ENCODE assay signal across 23 mouse cellular contexts in genomic region chr8:44512876-44513275, GRCm38 (mm10).
DNase-seq lines count a peak whose midpoint lies in the region; ATAC-seq and TF ChIP-seq lines count a peak whose summit lies in the region.
"Had no signal": no experiment of that assay in that cellular context is flagged by ENCODE, and none has a peak within 500 bp of the region (broad histone marks: within the 10 kb centered on the region; RNA-seq: fewer than 3 reads in every experiment).

No protein-coding gene starts in this region.

- no peak overlapping the region for H3K4me3 ChIP-seq in limb, embryonic 14.5 days (replicated peaks; ENCODE audit: low read length)
- no peak overlapping the region for H3K4me3 ChIP-seq in limb, embryonic 10.5 days
- H3K4me3 ChIP-seq in midbrain, postnatal 0 days (ENCODE audit: low read depth, low read length), result no peak overlapping the region
- no peak overlapping the region for H3K4me3 ChIP-seq in midbrain, embryonic 14.5 days (replicated peaks; ENCODE audit: low read depth, low read length)
- H3K4me3 ChIP-seq: embryonic facial prominence, embryonic 12.5 days; embryonic facial prominence, embryonic 15.5 days; erythroblast, embryonic 14.5 days; forebrain, embryonic 10.5 days; forebrain, embryonic 12.5 days had no signal

- no peak for TF ChIP-seq CTCF in midbrain, postnatal 0 days (IDR thresholded peaks at IDR 0.05)

- H3K4me2 ChIP-seq in limb, embryonic 14.5 days (replicated peaks; ENCODE audit: low read depth, low read length, severe bottlenecking), result no peak overlapping the region
- H3K4me2 ChIP-seq in midbrain, postnatal 0 days (ENCODE audit: low read depth, low read length, poor library complexity, severe bottlenecking), result no peak overlapping the region
- H3K4me2 ChIP-seq in midbrain, embryonic 14.5 days (ENCODE audit: low read length), result no peak overlapping the region
- H3K4me2 ChIP-seq: embryonic facial prominence, embryonic 12.5 days; embryonic facial prominence, embryonic 15.5 days; forebrain, embryonic 12.5 days had no signal

- H3K36me3 ChIP-seq in limb, embryonic 14.5 days (ENCODE audit: control insufficient read depth, insufficient read depth, low read length), result no peaks in the 10 kb centered on the region
- H3K36me3 ChIP-seq in limb, embryonic 10.5 days, result no peaks in the 10 kb centered on the region
- no peaks in the 10 kb centered on the region for H3K36me3 ChIP-seq in midbrain, postnatal 0 days (ENCODE audit: insufficient read depth, low read length)
- no peaks in the 10 kb centered on the region for H3K36me3 ChIP-seq in midbrain, embryonic 14.5 days (ENCODE audit: control insufficient read depth, insufficient read depth, low read length)
- H3K36me3 ChIP-seq: embryonic facial prominence, embryonic 12.5 days; embryonic facial prominence, embryonic 15.5 days; forebrain, embryonic 10.5 days; forebrain, embryonic 12.5 days had no signal

- peak; percentile 11 for DNase-seq in embryo, embryonic 11 days
- no peak for DNase-seq in embryo, embryonic 10 days (ENCODE audit: low spot score)
- DNase-seq in limb, embryonic 14.5 days (ENCODE audit: low spot score), result peak; percentile 65
- DNase-seq in limb, embryonic 10.5 days (ENCODE audit: low spot score), result no peak
- peak; percentile 25 for DNase-seq in midbrain, postnatal 0 days (ENCODE audit: low spot score)
- no peak for DNase-seq in midbrain, embryonic 14.5 days
- peak; percentile 9 for DNase-seq in mesoderm, embryonic 11.5 days (ENCODE audit: low read depth, low spot score)
- no peak for DNase-seq in left cerebral cortex, postnatal 25 days (ENCODE audit: low spot score in 2 of 2)
- DNase-seq: adrenal gland, adult 2 months; adrenal gland, postnatal 10 days; adrenal gland, postnatal 25 days; cerebellum, adult 11-12 months; cerebellum, adult 2 months; cerebellum, adult 9-10 months; cerebellum, postnatal 14 days; cerebellum, postnatal 36 days had no signal

- intact Hi-C loops in left cerebral cortex, postnatal 25 days (cut with DNase I), result no loop called here

- ATAC-seq in limb, embryonic 14.5 days (ENCODE audit: low FRiP score, low read depth), result no peak
- no peak for ATAC-seq in midbrain, postnatal 0 days (ENCODE audit: low FRiP score)
- ATAC-seq in midbrain, embryonic 14.5 days (ENCODE audit: low FRiP score, low TSS enrichment), result no peak
- ATAC-seq: forebrain, embryonic 14.5 days; forebrain, embryonic 16.5 days had no signal

- H3K9ac ChIP-seq in limb, embryonic 14.5 days (ENCODE audit: low read depth, low read length, severe bottlenecking), result no peak overlapping the region
- H3K9ac ChIP-seq in midbrain, postnatal 0 days (replicated peaks; ENCODE audit: low read length, poor library complexity, severe bottlenecking), result no peak overlapping the region
- no peak overlapping the region for H3K9ac ChIP-seq in midbrain, embryonic 14.5 days (replicated peaks; ENCODE audit: low read length)
- H3K9ac ChIP-seq: embryonic facial prominence, embryonic 12.5 days; embryonic facial prominence, embryonic 15.5 days; forebrain, embryonic 12.5 days had no signal

- no peaks in the 10 kb centered on the region for H3K27me3 ChIP-seq in limb, embryonic 14.5 days (ENCODE audit: control insufficient read depth, insufficient read depth, low read length)
- no peaks in the 10 kb centered on the region for H3K27me3 ChIP-seq in limb, embryonic 10.5 days (ENCODE audit: low read depth, poor library complexity, severe bottlenecking)
- H3K27me3 ChIP-seq in midbrain, postnatal 0 days (ENCODE audit: insufficient read depth, low read length), result no peaks in the 10 kb centered on the region
- H3K27me3 ChIP-seq in midbrain, embryonic 14.5 days (ENCODE audit: control insufficient read depth, insufficient read depth, low read length), result no peaks in the 10 kb centered on the region
- H3K27me3 ChIP-seq: embryonic facial prominence, embryonic 12.5 days; embryonic facial prominence, embryonic 15.5 days; forebrain, embryonic 12.5 days had no signal

- no peaks in the 10 kb centered on the region for H3K4me1 ChIP-seq in limb, embryonic 14.5 days (ENCODE audit: control insufficient read depth, insufficient read depth, low read length)
- no peaks in the 10 kb centered on the region for H3K4me1 ChIP-seq in limb, embryonic 10.5 days
- H3K4me1 ChIP-seq in midbrain, postnatal 0 days (ENCODE audit: insufficient read depth, low read length), result no peaks in the 10 kb centered on the region
- no peaks in the 10 kb centered on the region for H3K4me1 ChIP-seq in midbrain, embryonic 14.5 days (ENCODE audit: control insufficient read depth, insufficient read depth, low read length)
- H3K4me1 ChIP-seq: embryonic facial prominence, embryonic 12.5 days; embryonic facial prominence, embryonic 15.5 days; forebrain, embryonic 10.5 days; forebrain, embryonic 12.5 days had no signal

- no peak overlapping the region for H3K27ac ChIP-seq in limb, embryonic 14.5 days (replicated peaks; ENCODE audit: low read depth, low read length)
- H3K27ac ChIP-seq in limb, embryonic 10.5 days, result no peak overlapping the region
- H3K27ac ChIP-seq in midbrain, postnatal 0 days (ENCODE audit: low read depth, low read length), result no peak overlapping the region
- H3K27ac ChIP-seq in midbrain, embryonic 14.5 days (replicated peaks; ENCODE audit: low read depth, low read length), result no peak overlapping the region
- H3K27ac ChIP-seq: embryonic facial prominence, embryonic 12.5 days; embryonic facial prominence, embryonic 15.5 days; forebrain, embryonic 10.5 days; forebrain, embryonic 12.5 days had no signal

- 59% methylated on average over 1 of the region's 1 CpGs for WGBS in limb, embryonic 14.5 days
- 90% methylated on average over 1 of the region's 1 CpGs for WGBS in limb, embryonic 10.5 days
- 84% methylated on average over 1 of the region's 1 CpGs for WGBS in midbrain, postnatal 0 days
- 89% methylated on average over 1 of the region's 1 CpGs for WGBS in midbrain, embryonic 14.5 days

- no peaks in the 10 kb centered on the region for H3K9me3 ChIP-seq in limb, embryonic 14.5 days (ENCODE audit: control insufficient read depth, low read length)
- no peaks in the 10 kb centered on the region for H3K9me3 ChIP-seq in limb, embryonic 10.5 days (replicated peaks)
- H3K9me3 ChIP-seq in midbrain, postnatal 0 days (ENCODE audit: low read length), result no peaks in the 10 kb centered on the region
- H3K9me3 ChIP-seq in midbrain, embryonic 14.5 days (ENCODE audit: control insufficient read depth, low read length), result no peaks in the 10 kb centered on the region
- H3K9me3 ChIP-seq: embryonic facial prominence, embryonic 12.5 days; embryonic facial prominence, embryonic 15.5 days; forebrain, embryonic 10.5 days; forebrain, embryonic 12.5 days had no signal

- TF ChIP-seq POLR2A in limb, embryonic 14.5 days (IDR thresholded peaks at IDR 0.05; ENCODE audit: borderline replicate concordance, extremely low read depth, insufficient read depth, insufficient read length), result no peak

Comparison
In these comparisons a context has a peak if more than half of its experiments do, and no peak if none do; other contexts are left out.
1. DNase-seq: peak in embryo, embryonic 11 days (single experiment), limb, embryonic 14.5 days (single experiment), midbrain, postnatal 0 days (single experiment) and mesoderm, embryonic 11.5 days (single experiment); none in embryo, embryonic 10 days (single experiment), limb, embryonic 10.5 days (single experiment), midbrain, embryonic 14.5 days (single experiment) and left cerebral cortex, postnatal 25 days (0 of 2).